Mouse (Mus musculus): ENCODE results near the gene Tmem98. TPM values are rescaled to one million over a fixed set of nuclear protein-coding genes. Genes with fewer than 3 reads are reported as not detected.

Tmem98 gene
- polyA plus RNA-seq, 1 experiment from 2014 or later = 77.6 TPM

GRCm38 (mm10) chr11:80835395-80835794, 25.4 kb downstream of the Tmem98 start:
- H3K9me3 ChIP-seq = no peaks in the 10 kb centered on the region
- peaks cover 10% of the 10 kb centered on the region for H3K4me1 ChIP-seq
- H3K36me3 ChIP-seq = no peaks in the 10 kb centered on the region
- H3K4me2 ChIP-seq (replicated peaks) = no peak overlapping the region
- 85% methylated on average over 2 of the region's 2 CpGs for WGBS
- ATAC-seq (ENCODE audit: low FRiP score, low read depth) = no peak
- H3K27ac ChIP-seq (replicated peaks) = no peak overlapping the region
- no peak overlapping the region for H3K9ac ChIP-seq (replicated peaks)
- H3K4me3 ChIP-seq = no peak overlapping the region
- no peaks in the 10 kb centered on the region for H3K27me3 ChIP-seq

- Histone ChIP-seq H3K4me1 (peaks cover 10% of the 10 kb centered on the region), H3K4me3 (no peak overlapping the region), H3K27ac (replicated peaks) (no peak overlapping the region), H3K4me2 (replicated peaks) (no peak overlapping the region), H3K27me3 (no peaks in the 10 kb centered on the region), H3K9ac (replicated peaks) (no peak overlapping the region), H3K9me3 (no peaks in the 10 kb centered on the region), H3K36me3 (no peaks in the 10 kb centered on the region)
- no peak for ATAC-seq (ENCODE audit: low FRiP score, low read depth)
- WGBS = 85% methylated on average over 4 of the region's 4 CpGs
These were observed 25.9 kb downstream of the Tmem98 start for GRCm38 (mm10) chr11:80835841-80836240.

GRCm38 (mm10) chr11:80838724-80839123, 28.7 kb downstream of the Tmem98 start:
- Histone ChIP-seq H3K9me3 (no peaks in the 10 kb centered on the region), H3K4me3 (no peak overlapping the region), H3K27ac (replicated peaks) (no peak overlapping the region), H3K27me3 (no peaks in the 10 kb centered on the region), H3K4me2 (replicated peaks) (no peak overlapping the region), H3K4me1 (no peaks in the 10 kb centered on the region), H3K9ac (replicated peaks) (no peak overlapping the region), H3K36me3 (no peaks in the 10 kb centered on the region)
- ATAC-seq (ENCODE audit: low FRiP score, low read depth) = no peak
- 64% methylated on average over 1 of the region's 1 CpGs for WGBS

GRCm38 (mm10) chr11:80843435-80843834, 33.5 kb downstream of the Tmem98 start:
- H3K9me3 ChIP-seq = no peaks in the 10 kb centered on the region
- no peak overlapping the region for H3K9ac ChIP-seq (replicated peaks)
- ATAC-seq (ENCODE audit: low FRiP score, low read depth) = no peak
- no peak overlapping the region for H3K4me2 ChIP-seq (replicated peaks)
- H3K4me1 ChIP-seq = no peaks in the 10 kb centered on the region
- no peak overlapping the region for H3K4me3 ChIP-seq
- H3K27ac ChIP-seq (replicated peaks) = no peak overlapping the region
- H3K36me3 ChIP-seq = no peaks in the 10 kb centered on the region
- WGBS = 95% methylated on average over 2 of the region's 2 CpGs
- H3K27me3 ChIP-seq = no peaks in the 10 kb centered on the region

GRCm38 (mm10) chr11:80845486-80845885, 35.5 kb downstream of the Tmem98 start:
- ATAC-seq (ENCODE audit: low FRiP score, low read depth) = no peak
- Histone ChIP-seq H3K36me3 (no peaks in the 10 kb centered on the region), H3K9me3 (no peaks in the 10 kb centered on the region), H3K27me3 (no peaks in the 10 kb centered on the region), H3K4me2 (replicated peaks) (no peak overlapping the region), H3K9ac (replicated peaks) (no peak overlapping the region), H3K4me3 (no peak overlapping the region), H3K4me1 (no peaks in the 10 kb centered on the region), H3K27ac (replicated peaks) (no peak overlapping the region)
- WGBS = 62% methylated on average over 7 of the region's 7 CpGs

GRCm38 (mm10) chr11:80846115-80846514, 36.1 kb downstream of the Tmem98 start:
- H3K9ac ChIP-seq (replicated peaks) = no peak overlapping the region
- H3K36me3 ChIP-seq = no peaks in the 10 kb centered on the region
- no peak overlapping the region for H3K4me3 ChIP-seq
- H3K27ac ChIP-seq (replicated peaks) = no peak overlapping the region
- no peaks in the 10 kb centered on the region for H3K27me3 ChIP-seq
- WGBS = 46% methylated on average over 3 of the region's 3 CpGs
- ATAC-seq (ENCODE audit: low FRiP score, low read depth) = no peak
- H3K4me2 ChIP-seq (replicated peaks) = no peak overlapping the region
- no peaks in the 10 kb centered on the region for H3K9me3 ChIP-seq
- no peaks in the 10 kb centered on the region for H3K4me1 ChIP-seq

GRCm38 (mm10) chr11:80848131-80848530, 38.2 kb downstream of the Tmem98 start:
- H3K9ac ChIP-seq (replicated peaks) = no peak overlapping the region
- no peaks in the 10 kb centered on the region for H3K36me3 ChIP-seq
- no peak overlapping the region for H3K4me2 ChIP-seq (replicated peaks)
- 0 out of 2 replicates have a peak, but pooled peaks cover 5% of the 10 kb centered on the region for H3K4me1 ChIP-seq
- H3K9me3 ChIP-seq = no peaks in the 10 kb centered on the region
- WGBS = 38% methylated on average over 5 of the region's 5 CpGs
- no peaks in the 10 kb centered on the region for H3K27me3 ChIP-seq
- no peak for ATAC-seq (ENCODE audit: low FRiP score, low read depth)
- no peak overlapping the region for H3K4me3 ChIP-seq
- no peak overlapping the region for H3K27ac ChIP-seq (replicated peaks)

- Histone ChIP-seq H3K9me3 (no peaks in the 10 kb centered on the region), H3K27ac (replicated peaks) (no peak overlapping the region), H3K27me3 (no peaks in the 10 kb centered on the region), H3K9ac (replicated peaks) (no peak overlapping the region), H3K4me2 (replicated peaks) (no peak overlapping the region), H3K4me3 (no peak overlapping the region), H3K4me1 (0 out of 2 replicates have a peak, but pooled peaks cover 7% of the 10 kb centered on the region), H3K36me3 (no peaks in the 10 kb centered on the region)
- 48% methylated on average over 5 of the region's 5 CpGs for WGBS
- no peak for ATAC-seq (ENCODE audit: low FRiP score, low read depth)
These were observed 41.9 kb downstream of the Tmem98 start for GRCm38 (mm10) chr11:80851859-80852258.

- Histone ChIP-seq H3K9me3 (no peaks in the 10 kb centered on the region), H3K4me3 (no peak overlapping the region), H3K4me1 (0 out of 2 replicates have a peak, but pooled peaks cover 7% of the 10 kb centered on the region), H3K9ac (replicated peaks) (no peak overlapping the region), H3K36me3 (no peaks in the 10 kb centered on the region), H3K27ac (replicated peaks) (no peak overlapping the region), H3K4me2 (replicated peaks) (no peak overlapping the region), H3K27me3 (no peaks in the 10 kb centered on the region)
- 59% methylated on average over 3 of the region's 3 CpGs for WGBS
- no peak for ATAC-seq (ENCODE audit: low FRiP score, low read depth)
These were observed 43.0 kb downstream of the Tmem98 start for GRCm38 (mm10) chr11:80853014-80853413.

- H3K4me3 ChIP-seq = no peak overlapping the region
- no peak overlapping the region for H3K27ac ChIP-seq (replicated peaks)
- no peak overlapping the region for H3K9ac ChIP-seq (replicated peaks)
- no peak overlapping the region for H3K4me2 ChIP-seq (replicated peaks)
- no peak for ATAC-seq (ENCODE audit: low FRiP score, low read depth)
- WGBS = 88% methylated on average over 11 of the region's 11 CpGs
- H3K4me1 ChIP-seq = 0 out of 2 replicates have a peak, but pooled peaks cover 7% of the 10 kb centered on the region
- H3K36me3 ChIP-seq = no peaks in the 10 kb centered on the region
- no peaks in the 10 kb centered on the region for H3K27me3 ChIP-seq
- no peaks in the 10 kb centered on the region for H3K9me3 ChIP-seq
These were observed 44.5 kb downstream of the Tmem98 start for GRCm38 (mm10) chr11:80854430-80854829.

- Histone ChIP-seq H3K36me3 (no peaks in the 10 kb centered on the region), H3K4me3 (no peak overlapping the region), H3K4me2 (replicated peaks) (no peak overlapping the region), H3K4me1 (0 out of 2 replicates have a peak, but pooled peaks cover 7% of the 10 kb centered on the region), H3K9me3 (no peaks in the 10 kb centered on the region), H3K27me3 (no peaks in the 10 kb centered on the region), H3K9ac (replicated peaks) (no peak overlapping the region), H3K27ac (replicated peaks) (no peak overlapping the region)
- ATAC-seq (ENCODE audit: low FRiP score, low read depth) = no peak
- 72% methylated on average over 7 of the region's 7 CpGs for WGBS
These were observed 44.9 kb downstream of the Tmem98 start for GRCm38 (mm10) chr11:80854908-80855307.

- no peak overlapping the region for H3K27ac ChIP-seq (replicated peaks)
- WGBS = 76% methylated on average over 2 of the region's 2 CpGs
- no peaks in the 10 kb centered on the region for H3K36me3 ChIP-seq
- no peaks in the 10 kb centered on the region for H3K27me3 ChIP-seq
- ATAC-seq (ENCODE audit: low FRiP score, low read depth) = no peak
- H3K4me3 ChIP-seq = no peak overlapping the region
- no peak overlapping the region for H3K9ac ChIP-seq (replicated peaks)
- no peak overlapping the region for H3K4me2 ChIP-seq (replicated peaks)
- no peaks in the 10 kb centered on the region for H3K9me3 ChIP-seq
- H3K4me1 ChIP-seq = 0 out of 2 replicates have a peak, but pooled peaks cover 7% of the 10 kb centered on the region
These were observed 46.9 kb downstream of the Tmem98 start for GRCm38 (mm10) chr11:80856827-80857226.

GRCm38 (mm10) chr11:80858065-80858464, 48.1 kb downstream of the Tmem98 start, which contains the start of gene Spaca3:
Spaca3 (plus strand) TSS chr11:80858365.
- 74% methylated on average over 10 of the region's 10 CpGs for WGBS
- Histone ChIP-seq H3K9ac (replicated peaks) (no peak within 1 kb of the TSS), H3K4me3 (no peak within 1 kb of the TSS), H3K36me3 (no peaks in the 10 kb centered on the region), H3K27me3 (no peaks in the 10 kb centered on the region), H3K4me1 (0 out of 2 replicates have a peak, but pooled peaks cover 3% of the 10 kb centered on the region), H3K9me3 (no peaks in the 10 kb centered on the region), H3K27ac (replicated peaks) (no peak within 1 kb of the TSS), H3K4me2 (replicated peaks) (no peak within 1 kb of the TSS)
- no peak for ATAC-seq (ENCODE audit: low FRiP score, low read depth)

Measured in midbrain, embryonic 12.5 days (tissue).